Mouse (Mus musculus) thymus, postnatal 25 days (tissue): ENCODE data around the gene Acot13.

Experiments used
- DNase-seq: peaks from one replicate; pipeline ENCODE4 v3.0.0; 2022

Gene Acot13

GRCm38 (mm10) chr13:24826116-24826515, 5.2 kb downstream of the Acot13 start:
- no peak for DNase-seq

GRCm38 (mm10) chr13:24825587-24825986, 5.8 kb downstream of the Acot13 start:
- no peak for DNase-seq

GRCm38 (mm10) chr13:24824647-24825046, 6.7 kb downstream of the Acot13 start:
- DNase-seq: no peak

- DNase-seq: no peak
Observed at GRCm38 (mm10) chr13:24822663-24823343, 8.5 kb downstream of the Acot13 start.

- no peak for DNase-seq
Observed at GRCm38 (mm10) chr13:24819931-24820330, 11.4 kb downstream of the Acot13 start.

- no peak for DNase-seq
Observed at GRCm38 (mm10) chr13:24816125-24817092, 14.9 kb downstream of the Acot13 start.

- DNase-seq: no peak
Observed at GRCm38 (mm10) chr13:24814616-24815015, 16.7 kb downstream of the Acot13 start.

- DNase-seq: no peak
Observed at GRCm38 (mm10) chr13:24812521-24812920, 18.8 kb downstream of the Acot13 start.

GRCm38 (mm10) chr13:24806079-24806478, 25.3 kb downstream of the Acot13 start:
- DNase-seq: no peak

GRCm38 (mm10) chr13:24803196-24803595, 28.1 kb downstream of the Acot13 start:
- DNase-seq: no peak

- peak; percentile 29 for DNase-seq
Observed at GRCm38 (mm10) chr13:24802131-24802691, 29.1 kb downstream of the Acot13 start.

- peak; percentile 69 for DNase-seq
Observed at GRCm38 (mm10) chr13:24801308-24801921, 29.9 kb downstream of the Acot13 start, which contains the start of gene BC005537. TSS of gene BC005537 (plus strand) at chr13:24801657.

GRCm38 (mm10) chr13:24800674-24801307, 30.5 kb downstream of the Acot13 start:
- peak; percentile 98 for DNase-seq

GRCm38 (mm10) chr13:24799925-24800673, 31.2 kb downstream of the Acot13 start:
- peak; percentile 45 for DNase-seq

GRCm38 (mm10) chr13:24799378-24799777, 32.0 kb downstream of the Acot13 start:
- no peak for DNase-seq

- no peak for DNase-seq
Observed at GRCm38 (mm10) chr13:24798686-24799085, 32.7 kb downstream of the Acot13 start.

GRCm38 (mm10) chr13:24792411-24793045, 38.8 kb downstream of the Acot13 start:
- no peak for DNase-seq

- no peak for DNase-seq
Observed at GRCm38 (mm10) chr13:24791349-24791748, 40.0 kb downstream of the Acot13 start.

- no peak for DNase-seq
Observed at GRCm38 (mm10) chr13:24787477-24787876, 43.9 kb downstream of the Acot13 start.

- DNase-seq: peak; percentile 70
Observed at GRCm38 (mm10) chr13:24786014-24786490, 45.3 kb downstream of the Acot13 start.

GRCm38 (mm10) chr13:24781916-24782315, 49.4 kb downstream of the Acot13 start:
- DNase-seq: no peak
